Mouse (Mus musculus) thymus, adult 2 months (tissue): ENCODE data around the gene Phactr1.

Experiments used
- CTCF ChIP-seq: fragments of 200-500 bp; IDR thresholded peaks from 2 replicates; pipeline ENCODE4 v1.5.1; 2012; ENCODE audit warnings: mild to moderate bottlenecking, control low read depth, low read length, moderate library complexity, borderline replicate concordance; ENCODE audit not compliant: control insufficient read depth, poor library complexity, insufficient read depth; ENCODE audit errors: extremely low read depth
- POLR2A ChIP-seq: fragments of 200-500 bp; IDR thresholded peaks from 2 replicates; pipeline ENCODE4 v1.6.1; 2012; ENCODE audit warnings: mild to moderate bottlenecking, low read length, control low read depth, moderate library complexity; ENCODE audit not compliant: control insufficient read depth, poor library complexity, insufficient read depth; ENCODE audit errors: extremely low read depth

- no peak for TF ChIP-seq CTCF
- TF ChIP-seq POLR2A = no peak
Observed at GRCm38 (mm10) chr13:42958867-42959266, 278.4 kb downstream of the Phactr1 start.
